Mouse (Mus musculus) lung, postnatal 25 days (tissue): ENCODE data around the gene Nlrp1a.

Source experiments
- DNase-seq: peaks from one replicate; pipeline ENCODE4 v3.0.0; 2022; ENCODE audit warnings: low spot score

The Nlrp1a gene

GRCm38 (mm10) chr11:71144661-71145060 lies at the start of gene Nlrp1a:
Gene Nlrp1a (minus strand): TSS chr11:71144704.
- peak; percentile 48 for DNase-seq

- no peak for DNase-seq
Measured at GRCm38 (mm10) chr11:71169633-71170032, 25.1 kb upstream of the Nlrp1a start.

GRCm38 (mm10) chr11:71164139-71164538 lies 19.6 kb upstream of the Nlrp1a start:
- no peak for DNase-seq

GRCm38 (mm10) chr11:71159439-71160136 lies 15.1 kb upstream of the Nlrp1a start:
- DNase-seq = no peak

GRCm38 (mm10) chr11:71155272-71155671 lies 10.8 kb upstream of the Nlrp1a start:
- no peak for DNase-seq

- DNase-seq = peak; percentile 37
Measured at GRCm38 (mm10) chr11:71142031-71142430, 2.5 kb downstream of the Nlrp1a start.

- DNase-seq = no peak
Measured at GRCm38 (mm10) chr11:71107128-71107527, 37.4 kb downstream of the Nlrp1a start.

- DNase-seq = no peak
Measured at GRCm38 (mm10) chr11:71106261-71107021, 38.1 kb downstream of the Nlrp1a start.

DNA sequence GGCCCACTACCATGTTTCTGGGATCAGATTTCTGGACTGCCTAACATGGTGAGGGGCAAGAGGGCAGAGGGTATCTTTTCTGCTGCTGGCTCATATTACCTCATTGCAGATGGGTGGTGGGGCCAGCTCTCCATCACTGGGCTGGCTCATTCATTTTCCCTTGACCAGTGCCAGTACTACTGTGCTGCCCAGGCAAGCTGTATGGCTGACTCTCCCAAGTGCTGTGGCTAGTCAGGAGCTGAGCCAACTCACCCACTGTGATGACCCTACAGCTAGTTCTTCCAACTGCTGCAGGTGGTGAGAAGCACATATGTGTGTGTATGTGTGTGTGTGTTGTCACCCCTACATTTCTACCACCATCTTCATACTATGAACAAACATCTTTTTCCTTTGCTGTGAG lies 40.6 kb downstream of the Nlrp1a start:
- DNase-seq = no peak

GRCm38 (mm10) chr11:71076342-71076741 lies 68.2 kb downstream of the Nlrp1a start:
- no peak for DNase-seq

- peak; percentile 27 for DNase-seq
Measured at GRCm38 (mm10) chr11:71052554-71052953, 92.0 kb downstream of the Nlrp1a start.
